Comparison of ENCODE assay signal across 8 mouse cellular contexts in the genomic region with DNA sequence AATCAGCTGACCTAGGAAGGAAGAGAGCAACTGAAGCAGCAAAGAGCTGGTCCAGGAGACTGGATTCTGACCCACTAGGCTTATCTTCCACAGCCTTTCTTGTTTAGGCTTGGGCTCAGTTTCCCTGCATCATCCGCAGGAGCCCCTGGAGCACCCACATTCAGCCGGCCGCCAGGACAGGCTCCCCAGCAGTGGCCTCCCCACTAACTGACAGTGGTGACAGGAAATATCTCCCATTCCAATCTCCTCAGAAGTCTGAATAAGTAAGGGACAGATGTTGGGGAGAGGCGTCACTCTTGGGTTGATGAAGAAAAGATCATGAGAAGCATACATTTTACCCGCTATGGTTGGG. TPM values are rescaled to one million over a fixed set of nuclear protein-coding genes. Genes with fewer than 3 reads are reported as not detected.
DNase-seq lines count a peak whose midpoint lies in the region; ATAC-seq and TF ChIP-seq lines count a peak whose summit lies in the region.

No protein-coding gene starts in this region.

- TF ChIP-seq CTCF in heart, adult 2 months (IDR thresholded peaks at IDR 0.05) = no peak

- no peaks in the 10 kb centered on the region for H3K27me3 ChIP-seq in heart, adult 2 months (ENCODE audit: control insufficient read depth, insufficient read depth, low read length)
- no peaks in the 10 kb centered on the region for H3K27me3 ChIP-seq in forebrain, embryonic 14.5 days (replicated peaks; ENCODE audit: control insufficient read depth, insufficient read depth, low read length)
- H3K27me3 ChIP-seq in liver, embryonic 13.5 days = no peaks in the 10 kb centered on the region

- no peak for TF ChIP-seq POLR2A in heart, adult 2 months (IDR thresholded peaks at IDR 0.05; ENCODE audit: insufficient read depth, low read depth, low read length)

- H3K79me2 ChIP-seq in heart, adult 2 months (replicated peaks; ENCODE audit: control insufficient read depth, insufficient read depth, low read length) = no peaks in the 10 kb centered on the region

- 13% methylated on average over 5 of the region's 5 CpGs for WGBS in heart, adult 2 months
- WGBS in forebrain, embryonic 14.5 days = 43% methylated on average over 5 of the region's 5 CpGs
- WGBS in liver, embryonic 13.5 days (ENCODE audit: insufficient replicate concordance) = 4% methylated on average over 5 of the region's 5 CpGs

- ATAC-seq in forebrain, embryonic 14.5 days = no peak
- ATAC-seq in liver, embryonic 13.5 days (ENCODE audit: low read depth) = no peak
- ATAC-seq in monocyte, adult 5-6 weeks (replicated peaks; ENCODE audit: insufficient number of reproducible peaks, low FRiP score, low TSS enrichment, poor library complexity, severe bottlenecking) = no peak

- no peak for DNase-seq in heart, adult 2 months
- no peak for DNase-seq in heart, postnatal 36 days
- peak; percentile 48 for DNase-seq in 3134 (ENCODE audit: extremely low read depth, insufficient read length, low spot score)
- no peak for DNase-seq in forebrain, embryonic 14.5 days (ENCODE audit: low spot score)
- no peak for DNase-seq in liver, embryonic 13.5 days
- no peak for DNase-seq in left cerebral cortex, adult 18-20 months (ENCODE audit: low spot score in 2 of 2)
- no peak for DNase-seq in right cerebral cortex, postnatal 10 days (ENCODE audit: low spot score in 2 of 2)

- peaks cover 14% of the 10 kb centered on the region for H3K36me3 ChIP-seq in heart, adult 2 months (ENCODE audit: control insufficient read depth, insufficient read depth, low read length)
- no peaks in the 10 kb centered on the region for H3K36me3 ChIP-seq in forebrain, embryonic 14.5 days (ENCODE audit: control insufficient read depth, insufficient read depth, low read length)
- H3K36me3 ChIP-seq in liver, embryonic 13.5 days = peaks cover 14% of the 10 kb centered on the region

- TF ChIP-seq EP300 in heart, adult 2 months (IDR thresholded peaks at IDR 0.05; ENCODE audit: insufficient read depth, low read depth, low read length) = no peak

- H3K27ac ChIP-seq in heart, adult 2 months = peak overlapping the region; percentile 97
- peak overlapping the region; percentile 64; the same call in 1 of the 2 replicates for H3K27ac ChIP-seq in forebrain, embryonic 14.5 days (ENCODE audit: low read depth, low read length)
- peak overlapping the region; percentile 99 for H3K27ac ChIP-seq in liver, embryonic 13.5 days

- H3K4me2 ChIP-seq in forebrain, embryonic 14.5 days (ENCODE audit: low read length) = peak overlapping the region; percentile 62
- peak overlapping the region; percentile 86 for H3K4me2 ChIP-seq in liver, embryonic 13.5 days

- H3K4me1 ChIP-seq in heart, adult 2 months (ENCODE audit: control insufficient read depth, insufficient read depth, low read length) = peaks cover 22% of the 10 kb centered on the region
- peaks cover 19% of the 10 kb centered on the region for H3K4me1 ChIP-seq in forebrain, embryonic 14.5 days (ENCODE audit: control insufficient read depth, insufficient read depth, low read length)
- H3K4me1 ChIP-seq in liver, embryonic 13.5 days (replicated peaks) = peaks cover 83% of the 10 kb centered on the region

- peak overlapping the region; percentile 5; the same call in 1 of the 2 replicates for H3K9ac ChIP-seq in heart, adult 2 months (ENCODE audit: low read depth, low read length)
- no peak overlapping the region for H3K9ac ChIP-seq in forebrain, embryonic 14.5 days (ENCODE audit: low read length)
- H3K9ac ChIP-seq in liver, embryonic 13.5 days = peak overlapping the region; percentile 69

- intact Hi-C loops in heart, adult 2 months (cut with DNase I) = loop anchor here (2.0 to 5.0 kb wide), 3 partner anchors 51 to 627 kb away; partner anchors contain the start of genes Mnt and Rilp
- intact Hi-C loops in heart, postnatal 36 days (cut with DNase I) = loop anchor here (5.0 kb wide), 2 partner anchors 57 to 193 kb away; partner anchors contain the start of gene Myo1c

- H3K4me3 ChIP-seq in heart, adult 2 months = peak overlapping the region; percentile 60; the same call in 1 of the 2 replicates
- H3K4me3 ChIP-seq in forebrain, embryonic 14.5 days (ENCODE audit: low read depth, low read length) = 0 out of 2 replicates have a peak overlapping the region, but pooled peaks have one; percentile 66
- H3K4me3 ChIP-seq in liver, embryonic 13.5 days (replicated peaks) = peak overlapping the region; percentile 64

- H3K9me3 ChIP-seq in forebrain, embryonic 14.5 days (replicated peaks; ENCODE audit: control insufficient read depth, low read length) = no peaks in the 10 kb centered on the region
- no peaks in the 10 kb centered on the region for H3K9me3 ChIP-seq in liver, embryonic 13.5 days (replicated peaks)

RNA-seq across cellular contexts. Expression of gene Tlcd2, which starts 1.8 kb away (rescaled TPM):
- 1 to 10 TPM; 3.7 to 4.6 TPM for total RNA-seq in heart, adult 2 months (2021)
- polyA plus RNA-seq in heart, adult 2 months (2012; rRNA removed) = 10.3 and 14.3 TPM in 2 replicates
- 1 to 10 TPM; 5.4 to 7.1 TPM for total RNA-seq in heart, postnatal 36 days (2021)
- polyA plus RNA-seq in forebrain, embryonic 14.5 days (2014; fragmentation: Nextera tagmentation; extraction: Ambion mirVana) = 0.94 and 1.3 TPM in 2 replicates
- polyA plus RNA-seq in liver, embryonic 13.5 days (2015; fragmentation: Nextera tagmentation; extraction: Ambion mirVana) = 18.7 and 18.8 TPM in 2 replicates
- under 1 TPM; 0.91 to 1.00 TPM for total RNA-seq in left cerebral cortex, adult 18-20 months (2021)
- total RNA-seq in monocyte, adult 5-6 weeks (2017) = 1.0 to 8.1 TPM (median 1.3 TPM) in 3 replicates

RNA-seq across cellular contexts. Expression of gene Wdr81, which starts 5.2 kb away (rescaled TPM):
- total RNA-seq in heart, adult 2 months (2021) = 1 to 10 TPM; 7.0 to 8.3 TPM
- polyA plus RNA-seq in heart, adult 2 months (2012; rRNA removed) = 6.6 and 9.6 TPM in 2 replicates
- 10 to 100 TPM in 1 of 2 experiments, 1 to 10 TPM in 1; 8.7 to 10.4 TPM for total RNA-seq in heart, postnatal 36 days (2021)
- polyA plus RNA-seq in forebrain, embryonic 14.5 days (2014; fragmentation: Nextera tagmentation; extraction: Ambion mirVana) = 4.9 and 6.9 TPM in 2 replicates
- polyA plus RNA-seq in liver, embryonic 13.5 days (2015; fragmentation: Nextera tagmentation; extraction: Ambion mirVana) = 18.5 and 21.3 TPM in 2 replicates
- 10 to 100 TPM; 18.7 to 19.4 TPM for total RNA-seq in left cerebral cortex, adult 18-20 months (2021)
- total RNA-seq in monocyte, adult 5-6 weeks (2017) = 15.9 to 17.9 TPM (median 16.5 TPM) in 3 replicates

RNA-seq across cellular contexts. Expression of gene Serpinf2, which starts 20.3 kb away (rescaled TPM):
- not detected for total RNA-seq in heart, adult 2 months (2021)
- polyA plus RNA-seq in heart, adult 2 months (2012; rRNA removed) = 0.18 and 0.61 TPM in 2 replicates
- not detected for total RNA-seq in heart, postnatal 36 days (2021)
- not detected in 2 replicates for polyA plus RNA-seq in forebrain, embryonic 14.5 days (2014; fragmentation: Nextera tagmentation; extraction: Ambion mirVana)
- polyA plus RNA-seq in liver, embryonic 13.5 days (2015; fragmentation: Nextera tagmentation; extraction: Ambion mirVana) = 372 and 430 TPM in 2 replicates
- total RNA-seq in left cerebral cortex, adult 18-20 months (2021) = under 1 TPM in 1 of 2 experiments, not detected in 1; 0.35 TPM
- 0.19 TPM in 1 of 3 replicates, not detected in the others for total RNA-seq in monocyte, adult 5-6 weeks (2017)

RNA-seq across cellular contexts. Expression of gene Prpf8, which starts 26.9 kb away (rescaled TPM):
- total RNA-seq in heart, adult 2 months (2021) = 10 to 100 TPM; 84.4 to 93.2 TPM
- polyA plus RNA-seq in heart, adult 2 months (2012; rRNA removed) = 49.0 and 86.5 TPM in 2 replicates
- total RNA-seq in heart, postnatal 36 days (2021) = 10 to 100 TPM; 82.9 to 92.8 TPM
- polyA plus RNA-seq in forebrain, embryonic 14.5 days (2014; fragmentation: Nextera tagmentation; extraction: Ambion mirVana) = 67.0 and 73.1 TPM in 2 replicates
- 28.2 and 31.5 TPM in 2 replicates for polyA plus RNA-seq in liver, embryonic 13.5 days (2015; fragmentation: Nextera tagmentation; extraction: Ambion mirVana)
- 100 to 1,000 TPM; 128 to 134 TPM for total RNA-seq in left cerebral cortex, adult 18-20 months (2021)
- total RNA-seq in monocyte, adult 5-6 weeks (2017) = 65.5 to 114 TPM (median 72.0 TPM) in 3 replicates

RNA-seq across cellular contexts. Expression of gene Serpinf1, which starts 37.2 kb away (rescaled TPM):
- 10 to 100 TPM; 17.4 to 28.5 TPM for total RNA-seq in heart, adult 2 months (2021)
- polyA plus RNA-seq in heart, adult 2 months (2012; rRNA removed) = 84.5 and 96.1 TPM in 2 replicates
- total RNA-seq in heart, postnatal 36 days (2021) = 10 to 100 TPM; 25.4 to 26.1 TPM
- polyA plus RNA-seq in forebrain, embryonic 14.5 days (2014; fragmentation: Nextera tagmentation; extraction: Ambion mirVana) = 23.6 and 35.0 TPM in 2 replicates
- 179 and 181 TPM in 2 replicates for polyA plus RNA-seq in liver, embryonic 13.5 days (2015; fragmentation: Nextera tagmentation; extraction: Ambion mirVana)
- 10 to 100 TPM; 12.6 to 12.7 TPM for total RNA-seq in left cerebral cortex, adult 18-20 months (2021)
- not detected in 3 replicates for total RNA-seq in monocyte, adult 5-6 weeks (2017)
